ENCODE assay signal across 8 mouse cellular contexts in the genomic region with DNA sequence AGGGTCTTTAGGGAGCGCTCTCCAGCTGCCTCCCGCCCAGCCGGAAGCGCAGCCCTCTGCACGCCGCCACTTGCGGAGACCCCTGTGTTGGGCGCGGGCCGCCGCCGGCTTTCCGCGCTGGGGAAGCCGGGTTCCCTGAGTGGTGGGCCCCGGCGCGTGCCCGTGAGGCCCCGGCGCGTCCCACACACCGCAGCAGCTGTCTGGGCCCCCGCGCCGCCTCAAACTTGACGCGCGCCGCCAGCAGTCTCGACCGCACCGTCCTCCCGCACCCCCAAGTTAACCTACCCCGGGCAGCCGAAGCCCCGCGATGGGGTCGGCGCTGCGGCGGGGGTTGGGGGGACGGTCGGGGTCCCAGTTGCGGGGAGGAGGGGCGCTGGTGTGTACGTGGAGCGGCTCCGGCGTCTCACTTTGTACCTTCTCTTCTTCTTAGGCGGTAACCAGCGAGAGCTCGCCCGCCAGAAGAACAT. TPM values are rescaled to one million over a fixed set of nuclear protein-coding genes. Genes with fewer than 3 reads are reported as not detected.
DNase-seq lines count a peak whose midpoint lies in the region; ATAC-seq and TF ChIP-seq lines count a peak whose summit lies in the region.

No protein-coding gene starts in this region.

- H3K27ac ChIP-seq in layer of hippocampus, adult 2 months = peak overlapping the region; percentile 95
- peak overlapping the region; percentile 98 for H3K27ac ChIP-seq in heart, embryonic 15.5 days
- H3K27ac ChIP-seq in liver, embryonic 15.5 days (replicated peaks) = peak overlapping the region; percentile 92
- H3K27ac ChIP-seq in stomach, postnatal 0 days (replicated peaks) = peak overlapping the region; percentile 99

- TF ChIP-seq CTCF in layer of hippocampus, adult 2 months (conservative IDR thresholded peaks at IDR 0.05) = no peak
- no peak for TF ChIP-seq CTCF in stomach, postnatal 0 days (IDR thresholded peaks at IDR 0.05; ENCODE audit: low read depth)

- H3K36me3 ChIP-seq in heart, embryonic 15.5 days = peaks cover 25% of the 10 kb centered on the region
- peaks cover 29% of the 10 kb centered on the region for H3K36me3 ChIP-seq in liver, embryonic 15.5 days (replicated peaks)
- H3K36me3 ChIP-seq in stomach, postnatal 0 days (ENCODE audit: control insufficient read depth, insufficient read depth, low read length) = no peaks in the 10 kb centered on the region; the same call in 1 of the 2 replicates

- peak overlapping the region; percentile 79 for H3K4me2 ChIP-seq in heart, embryonic 15.5 days
- peak overlapping the region; percentile 96 for H3K4me2 ChIP-seq in liver, embryonic 15.5 days
- peak overlapping the region; percentile 86 for H3K4me2 ChIP-seq in stomach, postnatal 0 days (replicated peaks; ENCODE audit: low read depth)

- under 1% methylated on average over 54 of the region's 54 CpGs for WGBS in heart, embryonic 15.5 days
- under 1% methylated on average over 54 of the region's 54 CpGs for WGBS in liver, embryonic 15.5 days (ENCODE audit: insufficient replicate concordance)
- under 1% methylated on average over 38 of the region's 54 CpGs for WGBS in stomach, postnatal 0 days

- peak overlapping the region; percentile 100 for H3K4me3 ChIP-seq in layer of hippocampus, adult 2 months
- peak overlapping the region; percentile 99 for H3K4me3 ChIP-seq in heart, embryonic 15.5 days
- peak overlapping the region; percentile 99 for H3K4me3 ChIP-seq in liver, embryonic 15.5 days (replicated peaks)
- H3K4me3 ChIP-seq in stomach, postnatal 0 days (ENCODE audit: low read depth, low read length) = peak overlapping the region; percentile 99

- peaks cover 38% of the 10 kb centered on the region for H3K4me1 ChIP-seq in heart, embryonic 15.5 days (replicated peaks)
- peaks cover 50% of the 10 kb centered on the region for H3K4me1 ChIP-seq in liver, embryonic 15.5 days (replicated peaks)
- no peaks in the 10 kb centered on the region for H3K4me1 ChIP-seq in stomach, postnatal 0 days (replicated peaks; ENCODE audit: control insufficient read depth, insufficient read depth)

- H3K9me3 ChIP-seq in heart, embryonic 15.5 days (replicated peaks) = no peaks in the 10 kb centered on the region
- no peaks in the 10 kb centered on the region for H3K9me3 ChIP-seq in liver, embryonic 15.5 days (replicated peaks)
- H3K9me3 ChIP-seq in stomach, postnatal 0 days (ENCODE audit: control insufficient read depth, low read length) = no peaks in the 10 kb centered on the region

- peak overlapping the region; percentile 100 for H3K9ac ChIP-seq in heart, embryonic 15.5 days
- peak overlapping the region; percentile 100 for H3K9ac ChIP-seq in liver, embryonic 15.5 days
- H3K9ac ChIP-seq in stomach, postnatal 0 days (ENCODE audit: low read length) = peak overlapping the region; percentile 99

- no peaks in the 10 kb centered on the region for H3K27me3 ChIP-seq in heart, embryonic 15.5 days
- 0 out of 2 replicates have a peak, but pooled peaks cover 3% of the 10 kb centered on the region for H3K27me3 ChIP-seq in liver, embryonic 15.5 days
- no peaks in the 10 kb centered on the region for H3K27me3 ChIP-seq in stomach, postnatal 0 days (ENCODE audit: control insufficient read depth, insufficient read depth, low read length)

- TF ChIP-seq EP300 in stomach, postnatal 0 days (optimal IDR thresholded peaks at IDR 0.05) = no peak

- DNase-seq in layer of hippocampus, adult 2 months (ENCODE audit: low spot score in 2 of 2) = no peak
- DNase-seq in layer of hippocampus, adult 8-10 months (ENCODE audit: low spot score in 2 of 2) = no peak
- peak; percentile 19 for DNase-seq in brain, adult 2 months (ENCODE audit: low read depth, low spot score)
- peak; percentile 60 for DNase-seq in stomach, postnatal 0 days (ENCODE audit: low spot score)
- no peak for DNase-seq in cerebellum, adult 8-10 months
- no peak for DNase-seq in thymus, postnatal 4 days

- peak; percentile 21 for ATAC-seq in heart, embryonic 15.5 days (replicated peaks; ENCODE audit: insufficient number of reproducible peaks, insufficient read depth, low FRiP score, low read depth)
- peak; percentile 14 for ATAC-seq in liver, embryonic 15.5 days (ENCODE audit: insufficient read depth)
- peak; percentile 27 for ATAC-seq in stomach, postnatal 0 days (ENCODE audit: low FRiP score, low TSS enrichment)

RNA-seq across cellular contexts. Expression of a gene that starts 0.6 kb away (rescaled TPM):
- 100 to 1,000 TPM; 146 to 155 TPM for total RNA-seq in layer of hippocampus, adult 2 months (2021)
- total RNA-seq in layer of hippocampus, adult 8-10 months (2022) = 100 to 1,000 TPM; 111 to 162 (median 132) TPM
- polyA plus RNA-seq in heart, embryonic 15.5 days (2015; fragmentation: Nextera tagmentation; extraction: Ambion mirVana) = 466 and 549 TPM in 2 replicates
- polyA plus RNA-seq in liver, embryonic 15.5 days (2015; fragmentation: Nextera tagmentation; extraction: Ambion mirVana) = 167 and 207 TPM in 2 replicates
- polyA plus RNA-seq in stomach, postnatal 0 days (2015; fragmentation: Nextera tagmentation; extraction: Ambion mirVana) = 416 and 486 TPM in 2 replicates

RNA-seq across cellular contexts. Expression of a gene that starts 3.5 kb away (rescaled TPM):
- total RNA-seq in layer of hippocampus, adult 2 months (2021) = 10 to 100 TPM; 17.6 to 18.2 TPM
- 10 to 100 TPM; 16.2 to 22.7 (median 17.0) TPM for total RNA-seq in layer of hippocampus, adult 8-10 months (2022)
- polyA plus RNA-seq in heart, embryonic 15.5 days (2015; fragmentation: Nextera tagmentation; extraction: Ambion mirVana) = 85.3 and 101 TPM in 2 replicates
- 76.0 and 87.0 TPM in 2 replicates for polyA plus RNA-seq in liver, embryonic 15.5 days (2015; fragmentation: Nextera tagmentation; extraction: Ambion mirVana)
- 75.9 and 82.4 TPM in 2 replicates for polyA plus RNA-seq in stomach, postnatal 0 days (2015; fragmentation: Nextera tagmentation; extraction: Ambion mirVana)

RNA-seq across cellular contexts. Expression of a gene that starts 5.5 kb away (rescaled TPM):
- total RNA-seq in layer of hippocampus, adult 2 months (2021) = not detected
- total RNA-seq in layer of hippocampus, adult 8-10 months (2022) = not detected
- polyA plus RNA-seq in heart, embryonic 15.5 days (2015; fragmentation: Nextera tagmentation; extraction: Ambion mirVana) = 1.00 and 1.6 TPM in 2 replicates
- polyA plus RNA-seq in liver, embryonic 15.5 days (2015; fragmentation: Nextera tagmentation; extraction: Ambion mirVana) = 2.9 and 3.0 TPM in 2 replicates
- 4.9 and 5.4 TPM in 2 replicates for polyA plus RNA-seq in stomach, postnatal 0 days (2015; fragmentation: Nextera tagmentation; extraction: Ambion mirVana)

RNA-seq across cellular contexts. Expression of a gene that starts 7.0 kb away (rescaled TPM):
- total RNA-seq in layer of hippocampus, adult 2 months (2021) = under 1 TPM; 0.47 to 0.82 TPM
- under 1 TPM in 3 of 4 experiments, not detected in 1; 0.25 to 0.74 (median 0.36) TPM for total RNA-seq in layer of hippocampus, adult 8-10 months (2022)
- 0.13 and 0.19 TPM in 2 replicates for polyA plus RNA-seq in heart, embryonic 15.5 days (2015; fragmentation: Nextera tagmentation; extraction: Ambion mirVana)
- not detected in 2 replicates for polyA plus RNA-seq in liver, embryonic 15.5 days (2015; fragmentation: Nextera tagmentation; extraction: Ambion mirVana)
- polyA plus RNA-seq in stomach, postnatal 0 days (2015; fragmentation: Nextera tagmentation; extraction: Ambion mirVana) = 0.11 and 0.16 TPM in 2 replicates

RNA-seq across cellular contexts. Expression of a gene that starts 24.3 kb away (rescaled TPM):
- 10 to 100 TPM; 45.3 to 47.2 TPM for total RNA-seq in layer of hippocampus, adult 2 months (2021)
- total RNA-seq in layer of hippocampus, adult 8-10 months (2022) = 10 to 100 TPM; 40.8 to 46.2 (median 43.9) TPM
- polyA plus RNA-seq in heart, embryonic 15.5 days (2015; fragmentation: Nextera tagmentation; extraction: Ambion mirVana) = 39.7 and 42.1 TPM in 2 replicates
- 20.4 and 20.6 TPM in 2 replicates for polyA plus RNA-seq in liver, embryonic 15.5 days (2015; fragmentation: Nextera tagmentation; extraction: Ambion mirVana)
- polyA plus RNA-seq in stomach, postnatal 0 days (2015; fragmentation: Nextera tagmentation; extraction: Ambion mirVana) = 25.2 and 27.6 TPM in 2 replicates

Comparison
In these comparisons a context has a peak if more than half of its experiments do, and no peak if none do; other contexts are left out.
1. DNase-seq: peak in brain, adult 2 months (single experiment) and stomach, postnatal 0 days (single experiment); none in layer of hippocampus, adult 2 months (0 of 2), layer of hippocampus, adult 8-10 months (0 of 2), cerebellum, adult 8-10 months (single experiment) and thymus, postnatal 4 days (single experiment).
2. Peak in every context shown above with its lines, with median percentiles within 50 percentile points of each other: H3K27ac ChIP-seq, H3K4me3 ChIP-seq, ATAC-seq, H3K4me2 ChIP-seq and H3K9ac ChIP-seq.